Comparison of ENCODE assay signal across 7 mouse cellular contexts in genomic region chr17:46554977-46555672, GRCm38 (mm10). TPM values are rescaled to one million over a fixed set of nuclear protein-coding genes. Genes with fewer than 3 reads are reported as not detected.
A peak's percentile ranks its signal among the peaks of the same experiment; 100 is the strongest.
DNase-seq lines count a peak whose midpoint lies in the region; ATAC-seq and TF ChIP-seq lines count a peak whose summit lies in the region.

No protein-coding gene starts in this region.

- peak overlapping the region; percentile 96 for H3K9ac ChIP-seq in ES-E14 (ENCODE audit: insufficient read depth, low read depth, low read length, poor library complexity, severe bottlenecking)
- H3K9ac ChIP-seq in heart, embryonic 14.5 days (ENCODE audit: low read length): peak overlapping the region; percentile 100
- H3K9ac ChIP-seq in midbrain, embryonic 13.5 days (replicated peaks): peak overlapping the region; percentile 99

- in situ Hi-C loops in ES-E14 (cut with MboI; ENCODE audit: low sequenced_read_pairs in 2 of 2, unreplicated experiment in 2 of 2): no loop called here

- no peak for TF ChIP-seq CTCF in cortical plate, adult 2 months (IDR thresholded peaks at IDR 0.05; ENCODE audit: extremely low read depth, insufficient read depth, low read length)
- TF ChIP-seq CTCF in testis, adult 2 months (IDR thresholded peaks at IDR 0.05; ENCODE audit: control insufficient read depth, insufficient read depth, insufficient replicate concordance, low read depth, low read length): no peak

- under 1% methylated on average over 64 of the region's 75 CpGs for WGBS in heart, embryonic 14.5 days
- WGBS in limb, embryonic 10.5 days: under 1% methylated on average over 75 of the region's 75 CpGs
- under 1% methylated on average over 75 of the region's 75 CpGs for WGBS in midbrain, embryonic 13.5 days

- DNase-seq in CD4-positive helper T cell, adult 2 months (ENCODE audit: low read depth, low spot score): peak; percentile 55
- no peak for DNase-seq in ES-E14 (ENCODE audit: low read depth, low spot score)
- peak; percentile 75 for DNase-seq in limb, embryonic 10.5 days (ENCODE audit: low spot score)

- peaks cover 12% of the 10 kb centered on the region; the same call in 1 of the 2 replicates for H3K36me3 ChIP-seq in ES-E14 (ENCODE audit: control insufficient read depth, insufficient read depth, low read length, poor library complexity, severe bottlenecking)
- peaks cover 25% of the 10 kb centered on the region for H3K36me3 ChIP-seq in heart, embryonic 14.5 days (ENCODE audit: control insufficient read depth, insufficient read depth, low read length)
- H3K36me3 ChIP-seq in limb, embryonic 10.5 days: peaks cover 25% of the 10 kb centered on the region
- H3K36me3 ChIP-seq in midbrain, embryonic 13.5 days: peaks cover 23% of the 10 kb centered on the region
- H3K36me3 ChIP-seq in testis, adult 2 months (ENCODE audit: control insufficient read depth, insufficient read depth, low read length): no peaks in the 10 kb centered on the region; the same call in 1 of the 2 replicates

- ATAC-seq in heart, embryonic 14.5 days (ENCODE audit: insufficient number of reproducible peaks, insufficient read depth, low FRiP score, low read depth): no peak
- 0 out of 2 replicates have a peak, but pooled peaks have one; percentile 1 for ATAC-seq in midbrain, embryonic 13.5 days

- H3K27ac ChIP-seq in ES-E14 (ENCODE audit: insufficient read depth, low read depth, low read length, poor library complexity, severe bottlenecking): no peak overlapping the region
- peak overlapping the region; percentile 95 for H3K27ac ChIP-seq in cortical plate, adult 2 months (ENCODE audit: insufficient read depth, low read length)
- peak overlapping the region; percentile 93 to 95 for H3K27ac ChIP-seq in heart, embryonic 14.5 days (replicated peaks in 1 of 2; ENCODE audit: control insufficient read depth in 1 of 2, insufficient read depth in 1 of 2, low read depth in 2 of 2, low read length in 2 of 2)
- peak overlapping the region; percentile 100 for H3K27ac ChIP-seq in limb, embryonic 10.5 days
- H3K27ac ChIP-seq in midbrain, embryonic 13.5 days: peak overlapping the region; percentile 94
- H3K27ac ChIP-seq in testis, adult 2 months (ENCODE audit: control insufficient read depth, insufficient read depth, low read depth, low read length): peak overlapping the region; percentile 83

- peaks cover 5 to 7% of the 10 kb centered on the region in 2 experiments; a peak in 2 of 4 replicates for H3K4me1 ChIP-seq in ES-E14 (ENCODE audit: control insufficient read depth in 2 of 2, insufficient read depth in 2 of 2, low read length in 2 of 2, poor library complexity in 1 of 2)
- peaks cover 2% of the 10 kb centered on the region; the same call in 1 of the 2 replicates for H3K4me1 ChIP-seq in cortical plate, adult 2 months (ENCODE audit: control insufficient read depth, insufficient read depth, low read length)
- peaks cover 11 to 33% of the 10 kb centered on the region in 2 experiments for H3K4me1 ChIP-seq in heart, embryonic 14.5 days (ENCODE audit: control insufficient read depth in 2 of 2, insufficient read depth in 2 of 2, low read length in 2 of 2)
- peaks cover 51% of the 10 kb centered on the region for H3K4me1 ChIP-seq in limb, embryonic 10.5 days
- H3K4me1 ChIP-seq in midbrain, embryonic 13.5 days (replicated peaks): peaks cover 41% of the 10 kb centered on the region
- peaks cover 22% of the 10 kb centered on the region for H3K4me1 ChIP-seq in testis, adult 2 months (ENCODE audit: control insufficient read depth, insufficient read depth, low read length)

- H3K27me3 ChIP-seq in heart, embryonic 14.5 days (ENCODE audit: control insufficient read depth, insufficient read depth, low read length): no peaks in the 10 kb centered on the region
- H3K27me3 ChIP-seq in limb, embryonic 10.5 days (ENCODE audit: low read depth, poor library complexity, severe bottlenecking): no peaks in the 10 kb centered on the region
- no peaks in the 10 kb centered on the region for H3K27me3 ChIP-seq in midbrain, embryonic 13.5 days
- no peaks in the 10 kb centered on the region for H3K27me3 ChIP-seq in testis, adult 2 months (ENCODE audit: control insufficient read depth, insufficient read depth, low read length)

- H3K4me2 ChIP-seq in heart, embryonic 14.5 days (ENCODE audit: low read length): peak overlapping the region; percentile 76
- peak overlapping the region; percentile 94 for H3K4me2 ChIP-seq in midbrain, embryonic 13.5 days (replicated peaks)

- no peak for TF ChIP-seq POLR2A in cortical plate, adult 2 months (IDR thresholded peaks at IDR 0.05; ENCODE audit: extremely low read depth, insufficient read depth, low read length)
- no peak for TF ChIP-seq POLR2A in testis, adult 2 months (IDR thresholded peaks at IDR 0.05; ENCODE audit: control insufficient read depth, low read depth, low read length)

- H3K4me3 ChIP-seq in ES-E14 (ENCODE audit: insufficient read depth in 1 of 2, low read depth in 1 of 2, low read length in 2 of 2, poor library complexity in 1 of 2, severe bottlenecking in 1 of 2): peak overlapping the region; percentile 97 to 98
- H3K4me3 ChIP-seq in cortical plate, adult 2 months (ENCODE audit: insufficient read depth, low read length): peak overlapping the region; percentile 77
- H3K4me3 ChIP-seq in heart, embryonic 14.5 days (ENCODE audit: control insufficient read depth in 1 of 2, insufficient read depth in 1 of 2, low read depth in 1 of 2, low read length in 2 of 2): peak overlapping the region; percentile 90 to 99
- peak overlapping the region; percentile 99 for H3K4me3 ChIP-seq in limb, embryonic 10.5 days
- peak overlapping the region; percentile 98 for H3K4me3 ChIP-seq in midbrain, embryonic 13.5 days (replicated peaks)
- peak overlapping the region; percentile 76 for H3K4me3 ChIP-seq in testis, adult 2 months (ENCODE audit: control insufficient read depth, low read depth, low read length)

- no peaks in the 10 kb centered on the region for H3K9me3 ChIP-seq in ES-E14 (ENCODE audit: control insufficient read depth, insufficient read depth, low read depth, low read length)
- H3K9me3 ChIP-seq in heart, embryonic 14.5 days (ENCODE audit: control insufficient read depth, low read length): no peaks in the 10 kb centered on the region
- H3K9me3 ChIP-seq in limb, embryonic 10.5 days (replicated peaks): no peaks in the 10 kb centered on the region
- no peaks in the 10 kb centered on the region for H3K9me3 ChIP-seq in midbrain, embryonic 13.5 days

TF ChIP-seq in ES-E14, 5 proteins besides CTCF, POLR2A, EP300 and RAD21:
- TF ChIP-seq MAFK (IDR thresholded peaks at IDR 0.05; ENCODE audit: insufficient read depth, low read depth, low read length) (no peak), HCFC1 (IDR thresholded peaks at IDR 0.05; ENCODE audit: borderline replicate concordance, insufficient read depth, low read length) (0 out of 2 replicates have a peak, but pooled peaks have one; percentile 19), CHD2 (IDR thresholded peaks at IDR 0.05; ENCODE audit: low read depth, low read length) (no peak), ZC3H11A (IDR thresholded peaks at IDR 0.05; ENCODE audit: borderline replicate concordance, low read depth, low read length) (no peak), ZNF384 (IDR thresholded peaks at IDR 0.05; ENCODE audit: low read depth, low read length) (no peak)

RNA-seq across cellular contexts. Expression of gene Srf, which starts 0.8 kb away (rescaled TPM):
- 65.2 and 75.6 TPM in 2 replicates for total RNA-seq in ES-E14 (2012; rRNA removed)
- 89.1 and 90.0 TPM in 2 replicates for polyA plus RNA-seq in cortical plate, adult 2 months (2012; rRNA removed)
- polyA plus RNA-seq in heart, embryonic 14.5 days (2014; fragmentation: Nextera tagmentation; extraction: Ambion mirVana): 15.6 and 17.8 TPM in 2 replicates
- 8.3 and 9.0 TPM in 2 replicates for polyA plus RNA-seq in limb, embryonic 10.5 days (2016; fragmentation: Nextera tagmentation; extraction: Ambion mirVana)
- polyA plus RNA-seq in midbrain, embryonic 13.5 days (2015; fragmentation: Nextera tagmentation; extraction: Ambion mirVana): 4.1 and 6.0 TPM in 2 replicates
- polyA plus RNA-seq in testis, adult 2 months (2012; rRNA removed): 96.2 and 106 TPM in 2 replicates

RNA-seq across cellular contexts. Expression of gene Cul9, which starts 8.9 kb away (rescaled TPM):
- total RNA-seq in ES-E14 (2012; rRNA removed): 1.8 and 4.5 TPM in 2 replicates
- polyA plus RNA-seq in cortical plate, adult 2 months (2012; rRNA removed): 60.0 and 70.5 TPM in 2 replicates
- polyA plus RNA-seq in heart, embryonic 14.5 days (2014; fragmentation: Nextera tagmentation; extraction: Ambion mirVana): 4.6 and 5.1 TPM in 2 replicates
- 2.4 and 5.6 TPM in 2 replicates for polyA plus RNA-seq in limb, embryonic 10.5 days (2016; fragmentation: Nextera tagmentation; extraction: Ambion mirVana)
- 18.7 and 20.3 TPM in 2 replicates for polyA plus RNA-seq in midbrain, embryonic 13.5 days (2015; fragmentation: Nextera tagmentation; extraction: Ambion mirVana)
- 20.5 and 22.4 TPM in 2 replicates for polyA plus RNA-seq in testis, adult 2 months (2012; rRNA removed)

RNA-seq across cellular contexts. Expression of gene Dnph1, which starts 58.6 kb away (rescaled TPM):
- 44.1 and 48.2 TPM in 2 replicates for total RNA-seq in ES-E14 (2012; rRNA removed)
- polyA plus RNA-seq in cortical plate, adult 2 months (2012; rRNA removed): 5.9 and 6.5 TPM in 2 replicates
- 25.8 and 26.4 TPM in 2 replicates for polyA plus RNA-seq in heart, embryonic 14.5 days (2014; fragmentation: Nextera tagmentation; extraction: Ambion mirVana)
- 70.1 and 78.6 TPM in 2 replicates for polyA plus RNA-seq in limb, embryonic 10.5 days (2016; fragmentation: Nextera tagmentation; extraction: Ambion mirVana)
- polyA plus RNA-seq in midbrain, embryonic 13.5 days (2015; fragmentation: Nextera tagmentation; extraction: Ambion mirVana): 31.6 and 32.4 TPM in 2 replicates
- polyA plus RNA-seq in testis, adult 2 months (2012; rRNA removed): 8.7 and 9.4 TPM in 2 replicates
